ENCODE assay signal across 10 mouse cellular contexts in genomic region chr13:102504157-102504947, GRCm38 (mm10).
A peak's percentile ranks its signal among the peaks of the same experiment; 100 is the strongest.
DNase-seq lines count a peak whose midpoint lies in the region; ATAC-seq and TF ChIP-seq lines count a peak whose summit lies in the region.
"Had no signal": no experiment of that assay in that cellular context is flagged by ENCODE, and none has a peak within 500 bp of the region (broad histone marks: within the 10 kb centered on the region; RNA-seq: fewer than 3 reads in every experiment).

No protein-coding gene starts in this region.

- H3K36me3 ChIP-seq in kidney, embryonic 15.5 days, result no peaks in the 10 kb centered on the region
- no peaks in the 10 kb centered on the region for H3K36me3 ChIP-seq in forebrain, embryonic 13.5 days (ENCODE audit: poor library complexity, severe bottlenecking)
- no peaks in the 10 kb centered on the region for H3K36me3 ChIP-seq in midbrain, embryonic 10.5 days

- no peak for DNase-seq in kidney, postnatal 10 days
- peak; percentile 49 for DNase-seq in midbrain, embryonic 10.5 days (ENCODE audit: low spot score)
- DNase-seq in retina, postnatal 7 days (ENCODE audit: low read depth, low spot score), result peak; percentile 88
- no peak for DNase-seq in left cerebral cortex, adult 9 months (ENCODE audit: low spot score in 2 of 2)
- DNase-seq in layer of hippocampus, adult 2 months (ENCODE audit: low spot score in 2 of 2), result no peak
- DNase-seq: kidney, postnatal 25 days had no signal

- H3K4me2 ChIP-seq in kidney, embryonic 15.5 days, result no peak overlapping the region
- no peak overlapping the region for H3K4me2 ChIP-seq in forebrain, embryonic 13.5 days

- no peaks in the 10 kb centered on the region for H3K27me3 ChIP-seq in kidney, embryonic 15.5 days
- H3K27me3 ChIP-seq in forebrain, embryonic 13.5 days, result no peaks in the 10 kb centered on the region
- no peaks in the 10 kb centered on the region; the same call in 1 of the 2 replicates for H3K27me3 ChIP-seq in midbrain, embryonic 10.5 days (ENCODE audit: low read depth, poor library complexity, severe bottlenecking)

- TF ChIP-seq CTCF in layer of hippocampus, adult 2 months (conservative IDR thresholded peaks at IDR 0.05), result no peak

- 54% methylated on average over 10 of the region's 10 CpGs for WGBS in kidney, embryonic 15.5 days
- WGBS in forebrain, embryonic 13.5 days, result 14% methylated on average over 10 of the region's 10 CpGs
- WGBS in midbrain, embryonic 10.5 days, result 40% methylated on average over 10 of the region's 10 CpGs

- H3K4me1 ChIP-seq in kidney, embryonic 15.5 days, result no peaks in the 10 kb centered on the region
- peaks cover 4% of the 10 kb centered on the region for H3K4me1 ChIP-seq in forebrain, embryonic 13.5 days
- H3K4me1 ChIP-seq in midbrain, embryonic 10.5 days, result peaks cover 14% of the 10 kb centered on the region
- H3K4me1 ChIP-seq: megakaryocyte, embryonic 14.5 days had no signal

- H3K9ac ChIP-seq in kidney, embryonic 15.5 days, result no peak overlapping the region
- H3K9ac ChIP-seq in forebrain, embryonic 13.5 days, result no peak overlapping the region

- no peaks in the 10 kb centered on the region for H3K9me3 ChIP-seq in kidney, embryonic 15.5 days (replicated peaks)
- no peaks in the 10 kb centered on the region for H3K9me3 ChIP-seq in forebrain, embryonic 13.5 days (replicated peaks)
- no peaks in the 10 kb centered on the region for H3K9me3 ChIP-seq in midbrain, embryonic 10.5 days (replicated peaks)
- H3K9me3 ChIP-seq: megakaryocyte, embryonic 14.5 days had no signal

- H3K27ac ChIP-seq in kidney, embryonic 15.5 days, result 0 out of 2 replicates have a peak overlapping the region, but pooled peaks have one; percentile 20
- H3K27ac ChIP-seq in forebrain, embryonic 13.5 days, result peak overlapping the region; percentile 31; the same call in 1 of the 2 replicates
- H3K27ac ChIP-seq in midbrain, embryonic 10.5 days (replicated peaks), result peak overlapping the region; percentile 42; the same call in 1 of the 2 replicates
- no peak overlapping the region for H3K27ac ChIP-seq in layer of hippocampus, adult 2 months

- ATAC-seq in kidney, embryonic 15.5 days (replicated peaks; ENCODE audit: low FRiP score), result no peak
- peak; percentile 66; the same call in 1 of the 2 replicates for ATAC-seq in forebrain, embryonic 13.5 days
- no peak for ATAC-seq in monocyte, adult 5-6 weeks (replicated peaks; ENCODE audit: insufficient number of reproducible peaks, low FRiP score, low TSS enrichment, poor library complexity, severe bottlenecking)

- no peak overlapping the region for H3K4me3 ChIP-seq in kidney, embryonic 15.5 days (replicated peaks)
- H3K4me3 ChIP-seq in forebrain, embryonic 13.5 days, result no peak overlapping the region
- no peak overlapping the region for H3K4me3 ChIP-seq in midbrain, embryonic 10.5 days
- no peak overlapping the region for H3K4me3 ChIP-seq in layer of hippocampus, adult 2 months
- H3K4me3 ChIP-seq: megakaryocyte, embryonic 14.5 days had no signal

Comparison
In these comparisons a context has a peak if more than half of its experiments do, and no peak if none do; other contexts are left out.
1. DNase-seq: peak in midbrain, embryonic 10.5 days (single experiment) and retina, postnatal 7 days (single experiment); none in kidney, postnatal 10 days (single experiment), left cerebral cortex, adult 9 months (0 of 2) and layer of hippocampus, adult 2 months (0 of 2).